Mouse (Mus musculus) adrenal gland, adult 10 weeks (tissue): ENCODE measurements around the gene Emd. TPM values are rescaled to one million over a fixed set of nuclear protein-coding genes. Genes with fewer than 3 reads are reported as not detected.

Experiments
- polyA plus RNA-seq: library from polyadenylated mRNA; stranded (reverse); fragments of 350-450 nt; fragmentation: Illumina TruSeq; extraction: RNeasy Lipid Tissue Mini Kit (QIAGEN cat#74804); gene quantifications from one replicate; pipeline ENCODE4 v1.2.3, GENCODE M21; 2014; ENCODE audit warnings: low read depth, low replicate concordance

Gene Emd
- polyA plus RNA-seq = 42.2 TPM

DNA sequence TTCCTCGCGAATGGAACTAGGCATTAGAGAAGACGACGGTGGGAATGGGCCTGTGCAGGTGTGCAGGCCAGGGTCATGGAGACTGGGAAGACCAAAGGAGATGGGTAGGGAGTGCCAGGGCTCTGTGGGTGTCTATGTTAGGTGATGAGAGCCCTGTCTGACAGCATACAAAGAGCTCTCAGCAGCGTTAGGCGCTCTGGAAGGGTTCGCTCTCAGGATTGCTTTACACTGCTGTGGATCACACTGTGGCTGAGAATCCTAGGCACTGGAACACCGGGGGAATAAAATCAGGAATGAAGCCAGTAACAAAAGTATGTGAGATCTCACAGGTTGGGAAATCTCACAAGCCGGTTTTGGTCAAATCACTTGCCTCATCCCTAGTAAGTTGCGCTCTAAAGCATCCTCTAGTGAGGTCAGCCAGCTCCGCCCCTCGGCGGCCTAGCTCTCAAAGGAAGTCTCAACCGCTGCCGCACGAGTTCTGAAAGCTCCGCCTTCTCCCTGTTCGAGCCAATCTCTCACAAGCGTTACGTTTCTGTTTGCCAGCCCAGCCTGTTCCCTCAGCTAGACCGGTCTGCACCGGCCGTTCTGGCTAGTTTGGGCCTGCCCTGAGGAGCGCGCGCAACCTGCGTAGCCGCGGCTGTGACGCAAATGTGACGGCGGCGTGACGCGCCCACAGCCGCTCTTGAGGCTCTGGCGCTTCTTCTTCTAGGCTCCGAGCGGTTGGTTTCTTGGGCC, at the start of gene Emd:
Gene Emd (plus strand): TSS at position 535 of the 735 bp plus-strand sequence.

DNA sequence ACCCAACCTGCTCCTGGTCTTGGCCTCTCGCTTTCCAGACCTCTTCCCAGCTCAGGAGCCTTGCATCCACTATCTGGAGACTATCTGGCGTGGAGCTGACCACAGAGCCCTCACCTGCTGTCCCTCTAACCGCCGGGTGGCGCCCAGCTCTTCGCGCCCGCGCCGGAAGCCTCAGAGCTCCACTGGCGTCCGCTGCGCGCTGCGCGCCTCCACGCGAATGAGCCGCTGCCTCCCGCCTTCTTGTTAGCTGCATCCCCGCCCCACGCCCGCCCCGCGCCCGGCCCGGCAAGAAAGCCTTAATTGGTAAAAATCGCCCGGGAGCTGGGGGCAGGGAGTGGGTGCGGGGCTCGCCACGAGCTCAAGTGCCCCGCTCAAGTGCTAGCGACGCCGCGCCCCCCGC, 4.9 kb upstream of the Emd start, which contains the start of gene Flna:
Gene Flna (minus strand): TSS at position 206 of the 400 bp plus-strand sequence.

GRCm38 (mm10) chrX:74270062-74270901, 15.8 kb downstream of the Emd start, which contains the start of gene Rpl10:
Gene Rpl10, plus strand, starts transcription at chrX:74270812.

DNA sequence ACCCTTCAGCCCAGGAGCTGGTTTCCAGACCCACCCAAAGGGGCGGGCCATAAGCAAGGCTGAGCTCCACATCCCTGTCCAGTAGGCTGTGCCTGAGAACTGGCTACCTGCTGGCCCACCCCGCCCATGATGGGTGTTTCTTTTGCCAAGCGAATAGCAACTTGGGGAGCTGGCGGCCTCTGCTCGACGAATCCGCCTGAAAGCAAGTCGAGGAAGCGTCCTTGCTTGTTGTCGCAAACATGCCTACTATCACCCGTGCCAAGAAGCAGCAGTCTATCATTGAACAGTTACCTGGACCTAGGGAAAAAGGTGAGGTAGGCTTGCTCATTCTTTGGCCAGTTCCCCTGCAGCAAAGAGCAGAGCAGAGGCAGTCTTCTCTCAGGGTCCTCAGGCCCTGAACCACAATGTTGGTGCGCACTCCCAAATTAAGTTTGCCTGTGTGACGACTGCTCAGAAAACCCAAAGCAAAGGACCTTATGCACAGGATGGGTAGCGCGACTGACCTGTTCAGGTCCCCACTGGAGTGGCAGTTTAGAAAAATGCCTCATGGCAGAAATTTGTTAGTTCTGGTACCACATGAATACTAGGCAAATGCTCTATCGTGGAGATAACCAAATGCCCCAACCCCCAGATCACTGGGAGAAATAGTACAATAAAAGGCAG, 27.4 kb downstream of the Emd start, which contains the start of the genes Taz and Dnase1l1:
Gene Taz (plus strand): TSS at position 181 of the 663 bp plus-strand sequence.
Gene Dnase1l1 (minus strand): TSS at position 606 of the 663 bp plus-strand sequence.

DNA sequence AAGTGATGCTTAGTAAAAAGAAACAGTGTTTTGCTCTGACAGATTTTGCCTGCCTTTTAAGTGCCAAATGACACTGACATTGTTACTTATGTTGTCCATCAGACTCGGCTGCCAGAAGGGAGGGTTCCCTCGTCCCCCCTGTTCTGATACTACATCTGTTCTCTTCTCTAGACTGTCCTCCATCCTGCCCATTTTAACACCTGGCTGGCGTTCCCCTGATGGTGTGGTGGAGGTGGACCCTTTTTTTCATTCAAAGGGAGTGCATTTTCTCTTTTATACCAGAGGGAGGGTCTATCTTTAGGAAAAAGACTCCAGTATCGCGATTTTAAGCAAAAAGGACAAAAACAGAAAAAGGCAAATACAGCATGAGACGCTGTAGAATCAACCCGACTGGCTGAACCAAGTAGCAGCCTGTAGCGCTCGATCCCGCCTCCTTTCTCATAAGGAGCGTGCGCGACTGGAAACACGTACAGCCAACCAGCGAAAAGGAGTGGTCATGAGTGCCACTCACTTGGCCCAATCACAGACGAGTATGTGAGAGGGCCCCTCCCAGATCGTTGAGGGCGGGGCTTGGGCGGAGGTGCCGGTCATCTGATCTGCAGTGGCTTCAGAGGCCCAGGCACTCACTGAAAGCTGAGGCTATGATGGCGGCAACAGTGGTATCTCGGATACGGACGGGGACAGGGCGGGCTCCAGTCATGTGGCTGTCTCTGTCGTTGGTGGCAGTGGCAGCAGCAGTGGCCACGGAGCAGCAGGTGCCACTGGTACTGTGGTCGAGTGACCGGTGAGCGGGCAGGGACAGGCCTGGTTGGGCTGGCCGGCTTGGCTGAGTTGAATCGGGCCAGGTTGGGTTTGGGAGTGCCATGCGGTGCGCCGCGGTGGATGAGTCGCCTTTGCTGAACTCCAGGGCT, 42.3 kb downstream of the Emd start, which contains the start of gene Atp6ap1:
Gene Atp6ap1 (plus strand): TSS at position 560 of the 911 bp plus-strand sequence.

DNA sequence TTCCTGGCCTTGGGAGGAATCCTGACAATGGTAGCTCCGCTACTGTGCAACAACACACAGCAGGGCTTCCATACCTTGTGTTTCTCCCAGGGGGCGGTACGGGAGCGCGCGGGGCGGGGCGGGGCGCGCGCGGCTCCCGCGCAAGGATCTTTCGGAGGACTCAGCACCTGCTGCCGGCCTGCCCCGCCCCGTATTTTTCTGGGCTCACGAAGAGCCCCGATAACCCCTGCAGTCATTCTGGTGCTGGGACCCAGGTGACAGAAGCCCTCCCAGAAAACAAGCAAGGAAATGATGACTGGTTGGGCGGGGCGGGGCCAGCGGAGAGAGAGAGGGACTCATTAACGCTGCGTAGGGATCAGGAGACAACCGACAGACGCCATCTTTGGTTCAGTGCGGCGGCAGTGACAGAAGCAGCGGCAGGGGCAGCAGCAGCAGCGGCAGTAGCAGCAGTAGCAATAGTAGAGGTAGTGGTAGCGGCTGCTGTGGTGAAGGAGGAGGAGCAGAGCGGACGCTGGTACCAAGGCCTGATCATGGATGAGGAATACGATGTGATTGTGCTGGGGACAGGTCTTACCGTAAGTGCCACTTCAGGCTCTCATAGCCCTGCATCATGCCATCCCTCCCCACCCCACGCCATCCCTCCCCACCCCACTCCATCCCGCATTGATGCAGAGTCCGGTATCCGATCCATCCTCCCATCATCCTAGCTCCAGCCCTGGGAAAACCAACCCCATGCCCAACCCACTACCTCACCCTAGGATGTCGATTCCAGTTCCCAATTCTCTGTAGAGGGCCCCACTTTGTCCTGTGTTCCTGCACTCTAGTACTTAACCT, 50.6 kb downstream of the Emd start, which contains the start of gene Gdi1:
Gene Gdi1 (plus strand): TSS at position 132 of the 834 bp plus-strand sequence.

Other genes starting within 250 kb of the Emd start
- 85.6 TPM for gene Irak1, start 230.8 kb upstream of the Emd start, polyA plus RNA-seq
- not detected for gene Opn1mw, start 127.2 kb upstream of the Emd start, polyA plus RNA-seq
- 27.6 TPM for gene Mecp2, start 119.3 kb upstream of the Emd start, polyA plus RNA-seq
- gene Tex28, start 86.8 kb upstream of the Emd start, polyA plus RNA-seq = not detected
- gene Tktl1, start 77.4 kb upstream of the Emd start, polyA plus RNA-seq = not detected
- gene Flna, start 4.9 kb upstream of the Emd start, polyA plus RNA-seq = 20.8 TPM
- 999 TPM for gene Rpl10, start 16.1 kb downstream of the Emd start, polyA plus RNA-seq
- 33.7 TPM for gene Taz, start 27.2 kb downstream of the Emd start, polyA plus RNA-seq
- 11.8 TPM for gene Dnase1l1, start 27.6 kb downstream of the Emd start, polyA plus RNA-seq
- gene Atp6ap1, start 42.4 kb downstream of the Emd start, polyA plus RNA-seq = 332 TPM
- gene Gdi1, start 50.3 kb downstream of the Emd start, polyA plus RNA-seq = 223 TPM
- gene Fam50a, start 58.3 kb downstream of the Emd start, polyA plus RNA-seq = 18.3 TPM
- 0.99 TPM for gene Plxna3, start 74.4 kb downstream of the Emd start, polyA plus RNA-seq
- gene Lage3, start 98.9 kb downstream of the Emd start, polyA plus RNA-seq = 14.9 TPM
- 72.0 TPM for gene Ubl4a, start 118.5 kb downstream of the Emd start, polyA plus RNA-seq
- 12.7 TPM for gene Slc10a3, start 118.7 kb downstream of the Emd start, polyA plus RNA-seq
- 8.7 TPM for gene Fam3a, start 138.6 kb downstream of the Emd start, polyA plus RNA-seq
- gene Ikbkg, start 138.6 kb downstream of the Emd start, polyA plus RNA-seq = 69.8 TPM
- gene G6pdx, start 174.5 kb downstream of the Emd start, polyA plus RNA-seq = 101 TPM
- not detected for gene Gm6880, start 226.7 kb downstream of the Emd start, polyA plus RNA-seq